Mouse (Mus musculus) intestine, postnatal 0 days (tissue): Measurements from ENCODE around the gene Mmp27. TPM values are rescaled to one million over a fixed set of nuclear protein-coding genes. Genes with fewer than 3 reads are reported as not detected.

Experiments
- ATAC-seq: fragments of 200-750 bp; cut with Nextera tagmentation; 2 replicates; pipeline ENCODE4 v1.8.0; 2017; ENCODE audit warnings: mild to moderate bottlenecking, moderate TSS enrichment, moderate library complexity
- H3K27ac ChIP-seq: fragments of 300-500 bp; sonication (generic); 2 replicates; pipeline ENCODE4 v1.5.1; 2014; ENCODE audit warnings: mild to moderate bottlenecking, low read depth, low read length, moderate library complexity
- H3K27me3 ChIP-seq: fragments of 300-500 bp; sonication (generic); replicated peaks from 2 replicates; pipeline ENCODE4 v1.6.1; 2014; ENCODE audit warnings: low read length, mixed read lengths; ENCODE audit not compliant: control insufficient read depth, insufficient read depth
- H3K36me3 ChIP-seq: fragments of 300-500 bp; sonication (generic); 2 replicates; pipeline ENCODE4 v1.6.1; 2014; ENCODE audit warnings: mild to moderate bottlenecking, moderate library complexity; ENCODE audit not compliant: control insufficient read depth, insufficient read depth
- H3K4me1 ChIP-seq: fragments of 300-500 bp; sonication (generic); replicated peaks from 2 replicates; pipeline ENCODE4 v1.6.1; 2014; ENCODE audit warnings: antibody characterized with exemption, low read length, mixed read lengths; ENCODE audit not compliant: control insufficient read depth, insufficient read depth
- H3K4me2 ChIP-seq: fragments of 300-500 bp; sonication (generic); replicated peaks from 2 replicates; pipeline ENCODE4 v1.6.1; 2014; ENCODE audit warnings: low read depth, mild to moderate bottlenecking, moderate library complexity
- H3K4me3 ChIP-seq: fragments of 300-500 bp; sonication (generic); 2 replicates; pipeline ENCODE4 v1.5.1; 2014; ENCODE audit warnings: low read depth, low read length
- H3K9ac ChIP-seq: fragments of 300-500 bp; sonication (generic); 2 replicates; pipeline ENCODE4 v1.6.1; 2014; ENCODE audit warnings: mild to moderate bottlenecking, low read depth, low read length
- H3K9me3 ChIP-seq: fragments of 300-500 bp; sonication (generic); 2 replicates; pipeline ENCODE4 v1.6.1; 2016; ENCODE audit warnings: mixed run types; ENCODE audit not compliant: control insufficient read depth
- CTCF ChIP-seq: sonication (generic); IDR thresholded peaks from 2 replicates; pipeline ENCODE4 v1.5.1; 2016; ENCODE audit warnings: low read depth, mild to moderate bottlenecking, control low read depth, antibody characterized with exemption, moderate library complexity
- WGBS: fragments of 180-500 bp; shearing (Covaris S2); extraction: QIAGEN DNeasy Blood & Tissue Kit; methylation state at CpG from one replicate; pipeline ENCODE4 v1.1.7; 2014; 5-methylcytosine and 5-hydroxymethylcytosine counted together
- polyA plus RNA-seq: library from polyadenylated mRNA; unstranded; fragments of >200 nt; fragmentation: Nextera tagmentation; extraction: Ambion mirVana; gene quantifications from 2 replicates; pipeline ENCODE4 v1.2.1, GENCODE M21; 2015

Gene Mmp27
- polyA plus RNA-seq, 1 experiment from 2014 or later, result 0.26 TPM

DNA sequence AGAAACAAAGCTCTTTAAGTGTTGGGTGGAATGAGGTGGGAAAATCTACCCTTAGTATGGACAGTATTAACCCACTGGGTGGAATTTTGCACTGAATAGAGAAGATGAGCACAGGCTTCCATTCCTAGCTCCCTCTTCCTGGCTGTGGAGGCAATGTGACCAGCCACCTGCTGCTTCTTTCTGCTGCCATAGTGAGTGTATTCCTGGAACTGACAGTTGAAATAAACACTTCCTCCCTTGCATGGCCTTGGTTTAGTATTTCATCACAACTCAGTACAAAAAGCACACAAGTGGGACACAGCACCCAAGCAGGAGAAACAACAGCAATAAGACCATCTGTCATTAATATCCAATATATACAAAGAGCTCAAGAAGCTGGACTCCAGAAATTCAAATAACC, 19.3 kb upstream of the Mmp27 start:
- H3K4me1 ChIP-seq, result no peaks in the 10 kb centered on the region

DNA sequence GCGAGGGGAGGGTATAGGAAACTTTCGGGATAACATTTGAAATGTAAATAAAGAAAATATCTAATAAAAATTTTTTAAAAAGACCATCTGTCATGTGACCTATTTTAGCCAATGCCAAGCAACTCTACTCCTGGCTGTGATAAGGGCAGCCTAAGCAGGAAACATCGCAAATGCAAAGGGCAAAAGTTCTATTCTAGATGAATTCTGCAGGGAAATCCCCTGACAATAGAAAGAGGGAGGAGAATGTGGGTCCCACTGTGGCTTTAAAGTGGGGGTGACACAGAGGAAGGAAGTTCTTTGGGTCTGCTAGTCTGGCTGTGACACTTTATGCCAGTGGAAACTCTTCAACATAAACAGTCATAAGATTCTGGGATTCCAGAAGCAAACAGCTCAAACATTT, 17.7 kb upstream of the Mmp27 start:
- no peaks in the 10 kb centered on the region for H3K27me3 ChIP-seq
- no peak for TF ChIP-seq CTCF
- H3K27ac ChIP-seq, result no peak overlapping the region
- no peak overlapping the region for H3K4me3 ChIP-seq
- no peak overlapping the region for H3K9ac ChIP-seq
- no peak overlapping the region for H3K4me2 ChIP-seq
- WGBS, result 72% methylated on average over 3 of the region's 3 CpGs
- no peaks in the 10 kb centered on the region for H3K36me3 ChIP-seq
- no peaks in the 10 kb centered on the region for H3K9me3 ChIP-seq
- no peaks in the 10 kb centered on the region for H3K4me1 ChIP-seq
- ATAC-seq, result no peak

More for the DNA sequence above, 19.3 kb upstream of the Mmp27 start:
- no peaks in the 10 kb centered on the region for H3K36me3 ChIP-seq
- TF ChIP-seq CTCF, result no peak
- no peak overlapping the region for H3K4me3 ChIP-seq
- no peak overlapping the region for H3K9ac ChIP-seq
- no peak overlapping the region for H3K4me2 ChIP-seq
- H3K9me3 ChIP-seq, result no peaks in the 10 kb centered on the region
- ATAC-seq, result no peak
- no peaks in the 10 kb centered on the region for H3K27me3 ChIP-seq
- H3K27ac ChIP-seq, result no peak overlapping the region

DNA sequence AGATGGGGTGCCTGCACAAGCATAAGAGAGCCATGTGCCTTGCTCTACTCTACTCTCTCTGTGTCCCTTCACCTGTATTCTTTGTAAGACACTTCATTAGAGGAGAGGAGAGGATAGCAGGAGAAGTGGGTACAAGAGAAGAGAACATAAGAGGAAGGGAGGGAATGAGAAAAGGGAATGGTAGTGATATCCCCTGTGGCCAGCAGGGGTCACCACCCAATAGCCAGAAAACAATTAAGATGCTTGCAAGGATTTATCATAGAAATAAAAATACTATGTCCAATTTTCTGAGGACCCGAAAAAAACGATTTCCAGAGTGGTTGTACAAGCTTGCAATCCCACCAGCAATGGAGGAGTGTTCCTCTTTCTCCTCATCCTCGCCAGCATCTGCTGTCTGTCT, 16.8 kb upstream of the Mmp27 start:
- Histone ChIP-seq H3K27me3 (no peaks in the 10 kb centered on the region), H3K4me3 (no peak overlapping the region), H3K4me2 (no peak overlapping the region), H3K4me1 (no peaks in the 10 kb centered on the region), H3K36me3 (no peaks in the 10 kb centered on the region), H3K9ac (no peak overlapping the region), H3K9me3 (no peaks in the 10 kb centered on the region), H3K27ac (no peak overlapping the region)
- WGBS, result 44% methylated on average over 3 of the region's 3 CpGs
- ATAC-seq, result no peak
- peak; percentile 73 for TF ChIP-seq CTCF

DNA sequence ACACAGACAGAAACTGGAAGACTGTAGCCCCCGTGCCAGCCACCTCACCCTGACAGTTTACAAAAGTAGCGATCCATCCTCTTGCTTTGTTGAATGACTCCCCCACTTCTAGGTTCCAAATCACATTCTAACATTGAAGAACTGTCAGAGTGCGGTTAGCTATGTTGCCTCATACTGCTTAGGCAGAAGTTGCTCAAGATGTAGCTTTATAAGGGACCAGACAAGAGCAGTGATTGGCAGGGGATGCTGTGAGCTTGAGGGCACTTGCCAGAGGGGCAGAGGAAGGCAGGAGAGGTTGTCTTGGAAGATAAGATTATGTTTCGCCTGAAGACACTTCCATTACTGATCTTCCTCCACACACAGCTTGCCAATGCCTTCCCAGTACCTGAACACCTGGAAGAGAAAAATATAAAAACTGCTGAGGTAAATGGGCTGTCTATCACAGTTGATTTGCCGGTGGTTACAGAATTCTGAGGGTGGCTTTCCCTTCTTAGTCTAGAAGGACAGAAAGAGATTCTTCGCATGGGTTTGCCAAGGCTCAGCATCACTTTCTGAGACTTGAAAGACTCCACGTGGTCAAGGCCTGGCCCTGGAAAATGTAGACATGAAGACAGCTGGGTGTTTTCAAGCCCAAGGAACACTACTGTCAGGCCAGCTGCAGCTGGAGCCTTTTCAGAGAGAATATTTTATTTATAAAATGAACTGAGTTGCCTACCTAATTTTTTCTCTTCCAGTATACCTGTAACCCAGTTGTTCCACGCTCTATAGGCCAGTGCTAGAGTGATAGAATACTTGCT, 12.8 kb upstream of the Mmp27 start, which contains the start of gene Mmp8:
Mmp8 (plus strand) TSS at position 236 of the 797 bp plus-strand sequence.
- no peak within 1 kb of the TSS for H3K4me3 ChIP-seq
- no peak within 1 kb of the TSS for H3K4me2 ChIP-seq
- no peaks in the 10 kb centered on the region for H3K9me3 ChIP-seq
- H3K27me3 ChIP-seq, result no peaks in the 10 kb centered on the region
- H3K36me3 ChIP-seq, result no peaks in the 10 kb centered on the region
- no peak within 1 kb of the TSS for H3K9ac ChIP-seq
- no peak within 1 kb of the TSS for H3K27ac ChIP-seq
- ATAC-seq, result no peak
- WGBS, result 72% methylated on average over 8 of the region's 8 CpGs
- no peak for TF ChIP-seq CTCF
- no peaks in the 10 kb centered on the region for H3K4me1 ChIP-seq

DNA sequence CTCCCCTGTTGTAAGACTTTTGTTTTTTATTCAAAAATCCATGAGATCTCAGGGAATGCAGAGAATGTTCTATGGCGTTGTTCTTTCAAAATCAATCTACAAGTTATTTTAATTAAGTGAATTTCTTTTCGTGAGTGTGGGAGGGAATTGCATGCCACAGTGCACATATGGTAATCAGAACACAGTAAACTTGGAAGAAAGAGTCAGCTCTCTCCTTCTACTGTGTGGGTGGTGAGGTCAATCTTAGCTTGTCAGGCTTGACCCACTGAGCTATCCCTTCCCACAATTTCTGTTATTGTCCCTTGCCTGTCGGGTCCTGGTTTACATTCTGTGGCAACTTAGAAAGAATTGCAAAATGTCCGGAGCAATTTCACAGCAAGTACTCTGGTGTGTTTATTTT, 11.2 kb upstream of the Mmp27 start:
- no peak for TF ChIP-seq CTCF
- no peaks in the 10 kb centered on the region for H3K4me1 ChIP-seq
- no peak for ATAC-seq
- H3K9me3 ChIP-seq, result no peaks in the 10 kb centered on the region
- no peaks in the 10 kb centered on the region for H3K27me3 ChIP-seq
- no peak overlapping the region for H3K9ac ChIP-seq
- H3K4me3 ChIP-seq, result no peak overlapping the region
- H3K4me2 ChIP-seq, result no peak overlapping the region
- H3K27ac ChIP-seq, result no peak overlapping the region
- H3K36me3 ChIP-seq, result no peaks in the 10 kb centered on the region
- 72% methylated on average over 4 of the region's 4 CpGs for WGBS

DNA sequence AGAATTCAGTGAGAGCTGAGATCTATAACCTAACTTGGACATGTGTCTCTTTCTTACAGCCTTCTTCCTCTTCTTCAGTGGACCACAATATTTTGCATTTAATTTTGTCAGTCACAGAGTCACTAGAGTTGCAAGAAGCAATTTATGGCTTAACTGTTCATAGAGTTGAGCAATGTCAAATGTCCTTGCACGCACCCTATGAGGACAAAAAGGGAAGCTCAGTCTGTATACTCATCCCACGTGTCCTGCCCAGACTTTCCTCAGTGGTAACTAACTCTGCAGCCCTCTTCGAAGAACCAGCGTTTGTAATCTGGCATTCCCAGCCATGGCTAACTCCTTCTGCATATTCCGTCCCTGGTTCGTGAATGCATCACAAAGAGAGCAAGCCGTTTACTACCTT, 3.8 kb upstream of the Mmp27 start:
- no peak for ATAC-seq
- Histone ChIP-seq H3K4me2 (no peak overlapping the region), H3K36me3 (no peaks in the 10 kb centered on the region), H3K27ac (no peak overlapping the region), H3K9me3 (no peaks in the 10 kb centered on the region), H3K4me1 (no peaks in the 10 kb centered on the region), H3K27me3 (no peaks in the 10 kb centered on the region), H3K9ac (no peak overlapping the region), H3K4me3 (no peak overlapping the region)
- 52% methylated on average over 7 of the region's 7 CpGs for WGBS
- TF ChIP-seq CTCF, result no peak
